Mouse (Mus musculus) heart, adult 9 months (tissue): ENCODE measurements around the gene Igf1r.

Source experiments
- DNase-seq, 2 experiments: peaks; one replicate each; pipeline ENCODE4 v3.0.0; 2022; ENCODE audit warnings: low spot score in 2 of 2

Gene Igf1r

DNA sequence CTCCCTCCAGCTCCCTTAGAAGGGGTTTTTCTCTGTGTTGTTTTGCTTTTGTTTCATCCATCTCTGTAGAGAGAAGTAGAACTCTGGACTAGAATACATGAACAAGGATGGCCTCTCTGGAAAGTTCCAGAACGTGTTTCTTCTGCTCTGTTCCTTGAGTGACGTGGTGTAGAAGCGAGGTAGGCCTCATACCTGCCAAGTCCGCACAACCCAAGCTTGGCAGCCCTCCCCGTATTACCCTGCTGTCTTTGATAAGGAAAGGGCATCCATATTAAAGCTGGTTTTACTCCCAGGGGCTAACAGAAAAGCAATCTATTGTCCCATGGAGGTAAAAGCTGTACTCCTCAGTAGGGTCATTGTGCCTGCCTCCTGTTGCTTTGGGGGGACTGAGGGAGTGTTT lies 164.9 kb downstream of the Igf1r start:
- no peak for DNase-seq

DNA sequence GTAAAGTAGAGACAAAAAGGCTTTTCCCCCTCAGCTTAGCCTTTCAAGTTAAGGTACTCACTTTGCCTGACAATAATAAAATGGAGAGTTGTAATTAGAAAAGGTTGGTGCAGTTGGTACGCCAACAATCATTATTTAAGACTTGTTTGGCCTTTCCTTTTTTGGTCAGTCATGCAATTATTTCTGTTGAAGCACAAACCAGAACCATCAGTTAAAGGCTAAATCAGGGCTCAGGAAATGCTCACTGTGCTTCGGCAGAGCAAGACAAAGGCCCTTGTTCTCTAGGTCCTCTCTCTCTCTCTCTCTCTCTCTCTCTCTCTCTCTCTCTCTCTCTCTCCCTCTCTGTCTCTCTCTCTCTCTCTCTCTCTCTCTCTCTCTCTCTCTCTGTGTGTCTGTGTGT lies 165.4 kb downstream of the Igf1r start:
- DNase-seq: no peak

DNA sequence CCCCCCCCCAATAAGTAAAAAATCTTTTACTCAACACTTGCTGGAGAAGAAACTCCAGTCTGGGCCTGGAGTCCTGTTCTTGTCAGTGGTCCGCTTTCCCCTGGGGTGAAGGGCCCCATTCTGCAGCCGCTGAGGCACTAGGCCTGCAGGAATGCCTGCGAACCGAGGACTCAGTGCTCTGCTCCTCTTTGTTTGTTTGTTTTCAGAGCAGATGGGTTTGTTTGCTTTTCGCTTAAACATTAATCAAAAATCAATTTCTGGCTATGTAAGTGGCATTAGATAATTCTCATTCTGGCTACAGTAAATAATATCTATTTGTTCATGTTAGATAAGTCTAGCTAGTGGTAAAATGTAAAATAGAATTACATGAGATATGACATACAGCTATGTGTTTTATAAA lies 167.0 kb downstream of the Igf1r start:
- no peak for DNase-seq

DNA sequence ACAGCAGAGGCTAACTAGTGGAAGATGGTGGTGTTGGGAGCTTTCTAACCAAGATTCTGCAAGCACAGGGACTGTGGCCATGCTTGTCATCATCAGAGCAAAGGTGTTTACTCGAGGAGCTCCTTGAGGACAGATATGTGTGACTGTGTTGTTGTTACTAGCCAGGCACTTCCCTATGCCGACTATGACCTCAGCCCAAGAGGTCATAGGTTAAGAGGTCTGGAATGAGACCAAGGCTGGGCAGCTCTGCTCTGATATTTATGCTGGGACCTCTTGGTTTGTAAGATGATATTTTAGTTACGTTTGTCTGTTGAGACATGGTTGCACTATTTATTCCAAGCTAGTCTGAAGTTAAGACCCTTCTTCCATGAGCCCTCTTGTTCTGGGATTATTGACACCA lies 169.8 kb downstream of the Igf1r start:
- DNase-seq: no peak

DNA sequence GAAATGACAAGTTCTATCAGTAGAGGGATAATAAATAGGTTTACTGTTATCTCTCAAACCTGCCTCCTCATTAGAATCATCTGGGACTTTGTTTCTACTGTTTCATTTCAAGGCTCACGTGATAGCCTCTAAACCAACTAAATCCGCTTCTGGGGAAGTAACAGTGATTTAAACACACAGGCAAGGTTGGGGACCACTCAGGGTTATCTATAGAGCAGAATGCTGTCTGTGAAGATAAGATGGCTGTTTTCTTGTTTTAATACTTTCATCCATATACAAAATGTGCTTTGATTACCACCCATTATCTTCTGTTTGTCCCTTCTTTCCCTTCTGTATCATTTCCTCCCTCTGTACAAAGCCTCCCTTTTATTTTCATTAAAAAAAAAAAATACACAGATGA lies 172.7 kb downstream of the Igf1r start:
- DNase-seq: no peak

DNA sequence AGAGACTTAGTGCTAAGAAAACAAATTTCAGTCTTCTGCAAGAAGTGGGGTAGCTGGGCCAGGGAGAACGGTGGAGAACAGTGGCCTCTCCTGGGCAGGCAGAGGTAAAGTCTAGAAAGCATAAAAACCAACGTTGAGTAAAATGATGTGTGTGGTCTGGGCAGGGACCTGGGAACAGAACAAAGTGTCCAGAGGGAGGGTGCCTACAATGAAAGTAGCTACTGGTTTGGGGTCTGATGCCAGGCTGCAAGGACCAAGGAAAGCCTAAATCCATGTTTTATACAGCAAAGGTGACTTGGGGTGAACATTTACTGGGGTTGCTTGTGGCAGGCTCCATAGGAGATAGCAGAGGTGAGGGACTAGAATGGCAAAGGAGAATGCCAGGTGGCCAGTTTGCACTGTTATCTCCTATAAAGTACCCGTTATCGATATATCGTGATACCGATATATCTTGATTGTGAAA lies 175.2 kb downstream of the Igf1r start:
- DNase-seq: peak; percentile 39 to 40

DNA sequence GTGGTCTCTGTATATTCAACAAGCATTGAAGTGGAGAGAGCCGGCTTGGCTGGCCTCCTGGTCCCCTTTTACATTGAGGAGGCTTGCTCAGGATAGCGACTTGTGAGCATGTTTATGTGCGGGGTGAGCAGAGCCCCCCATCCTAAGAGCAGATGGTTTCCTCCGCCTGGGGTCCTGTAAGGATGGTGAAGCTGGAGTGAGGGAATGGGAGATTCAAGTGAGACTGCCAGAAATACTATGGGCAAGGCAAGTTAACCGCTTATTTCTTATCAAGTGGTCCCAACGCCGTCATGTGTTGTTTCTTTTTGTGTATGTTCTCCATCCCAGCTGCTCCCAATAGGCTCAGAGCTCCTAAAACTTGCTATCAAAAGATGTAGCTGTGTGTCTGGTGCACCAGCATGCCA lies 175.6 kb downstream of the Igf1r start:
- DNase-seq: no peak

DNA sequence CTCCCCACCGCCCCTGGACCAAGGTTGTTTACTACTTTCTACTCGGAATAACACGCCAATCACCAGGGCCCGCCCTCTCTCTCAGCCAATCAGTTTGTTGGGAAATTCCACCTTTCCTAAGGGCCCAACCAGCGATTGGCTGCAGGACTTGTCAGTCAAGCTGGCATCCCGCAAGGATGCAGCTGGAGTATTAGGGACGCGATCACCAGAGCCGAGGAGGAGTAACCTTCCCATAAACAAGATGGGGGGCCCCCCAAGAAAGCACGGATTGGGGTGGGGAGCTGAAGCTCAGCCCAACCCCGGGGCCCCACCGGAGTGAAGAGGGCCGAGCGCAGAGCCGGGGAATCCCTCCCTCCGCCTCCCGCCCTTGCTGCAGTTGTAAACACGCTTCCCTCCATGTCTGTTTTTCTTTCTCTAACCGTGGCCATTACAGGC lies 176.5 kb downstream of the Igf1r start:
- DNase-seq: peak; percentile 99

DNA sequence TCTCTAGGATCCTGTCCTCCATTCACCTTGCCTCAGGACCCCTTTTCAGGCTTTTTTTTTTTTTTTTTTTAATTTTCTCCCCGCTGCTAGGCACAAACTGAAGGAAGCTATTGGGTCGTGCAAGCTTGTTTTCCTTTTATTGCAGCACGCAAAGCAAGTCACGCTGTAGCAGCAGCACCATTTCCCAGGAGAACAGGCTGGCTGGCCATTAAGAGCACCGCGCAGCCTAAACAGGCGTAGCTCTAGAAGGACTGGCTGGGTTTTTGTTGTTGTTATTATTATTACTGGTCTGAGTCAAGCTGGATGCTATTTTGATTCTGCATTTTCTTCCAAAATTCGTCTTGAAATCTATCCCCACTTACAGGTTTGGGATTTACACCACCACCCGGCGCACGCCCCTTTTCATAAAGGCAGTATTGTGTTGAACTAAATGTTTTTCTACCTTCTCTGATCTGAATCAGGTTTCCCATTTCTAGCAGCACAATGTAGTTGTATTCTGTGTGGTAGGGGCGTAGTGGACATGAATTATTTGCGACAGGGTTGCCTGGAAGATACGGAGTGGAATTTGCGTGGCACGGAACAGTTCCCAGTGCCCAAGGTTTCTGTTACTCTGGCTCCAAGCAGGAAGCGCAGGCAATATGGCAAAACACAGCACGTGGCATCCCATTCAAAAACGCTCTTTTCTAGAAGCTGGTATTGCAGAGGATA lies 177.1 kb downstream of the Igf1r start:
- DNase-seq: peak; percentile 85 to 90

DNA sequence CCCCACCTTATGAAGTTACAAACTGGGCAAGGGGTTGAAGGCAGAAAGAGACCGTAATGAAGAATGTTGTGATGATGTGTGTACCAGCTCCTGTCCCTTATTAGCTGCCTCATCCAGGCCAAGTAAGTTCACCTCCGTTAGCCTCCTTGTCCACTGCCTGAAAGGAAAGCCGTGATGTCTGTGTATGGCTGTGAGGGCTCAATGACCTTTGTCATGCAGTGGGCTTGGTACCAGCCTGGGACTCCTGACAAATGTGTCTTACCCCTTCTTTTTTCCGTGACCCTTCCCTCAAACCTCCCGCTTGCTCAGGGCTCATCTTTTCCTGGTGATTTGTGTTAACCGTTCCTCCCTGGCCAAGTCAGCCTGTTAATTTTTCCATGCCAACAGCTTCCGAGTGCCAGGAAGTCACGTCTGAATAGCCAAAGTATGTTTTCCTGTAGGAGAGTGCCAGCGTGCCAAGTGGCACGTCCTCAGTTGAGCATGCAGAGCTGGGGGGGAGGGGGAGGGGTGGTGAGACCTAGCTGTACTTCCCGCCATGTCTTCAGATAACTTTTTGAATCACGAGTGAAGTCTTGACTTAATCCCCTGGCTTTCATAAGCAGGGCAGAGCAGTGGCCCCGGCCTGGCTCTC lies 178.4 kb downstream of the Igf1r start:
- no peak for DNase-seq

DNA sequence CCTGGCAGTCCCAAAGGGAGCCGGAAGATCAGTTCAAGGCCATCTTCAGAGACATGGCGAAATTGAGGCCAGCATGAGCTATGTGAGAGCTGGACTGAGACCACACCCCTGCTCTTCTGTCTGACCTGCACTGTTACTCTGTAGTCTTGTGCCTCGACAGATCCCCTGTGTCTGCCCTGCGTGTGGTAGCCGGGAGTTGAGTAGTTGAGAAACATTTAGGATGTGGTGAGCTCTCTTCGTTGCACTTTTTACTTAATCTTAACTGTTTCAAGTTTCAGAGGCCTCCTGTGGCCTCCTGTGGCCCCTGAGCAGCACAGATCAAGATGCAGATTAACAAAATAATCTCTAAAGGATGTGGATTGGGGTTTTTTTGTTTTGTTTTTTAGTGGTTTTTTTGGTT lies 181.1 kb downstream of the Igf1r start:
- no peak for DNase-seq

DNA sequence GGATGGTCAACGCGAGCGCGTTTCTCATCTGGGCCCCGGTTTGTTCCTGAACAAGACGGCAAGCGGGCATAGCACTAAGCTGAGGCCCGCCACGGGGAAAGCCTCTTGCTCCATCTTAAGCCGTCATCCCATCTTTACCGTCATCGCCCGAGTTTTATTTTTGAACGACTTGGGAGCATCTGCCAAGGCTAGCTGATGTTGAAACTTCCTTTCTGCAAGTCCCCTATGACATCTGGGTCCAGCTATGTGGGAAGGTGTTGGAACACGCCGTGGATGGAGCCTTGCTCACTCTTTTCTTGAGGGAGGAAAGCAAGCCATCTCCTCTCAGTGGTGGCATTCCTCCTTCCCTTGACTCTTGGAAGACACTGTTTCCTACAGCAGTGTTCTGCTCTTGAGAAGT lies 182.3 kb downstream of the Igf1r start:
- DNase-seq: peak; percentile 65 to 71

DNA sequence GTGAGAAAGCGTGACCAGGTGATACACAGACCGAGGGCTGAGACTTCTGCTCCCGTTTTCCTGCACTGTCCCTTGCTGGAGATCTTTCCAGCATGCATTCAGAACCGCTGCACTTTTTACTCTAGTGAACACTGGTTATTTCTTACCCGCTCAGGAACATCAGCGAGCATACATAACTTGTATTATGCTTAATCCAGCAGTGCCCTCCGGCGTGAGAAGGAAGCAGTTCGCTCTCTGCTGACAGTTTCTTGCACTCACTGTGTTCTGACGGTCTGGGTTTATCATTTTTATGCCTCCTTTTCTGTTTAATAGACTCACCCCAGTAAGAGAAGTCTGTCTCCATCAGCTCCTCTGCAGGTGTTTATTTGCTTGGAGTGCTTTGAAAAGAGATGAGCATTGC lies 183.4 kb downstream of the Igf1r start:
- DNase-seq: no peak

DNA sequence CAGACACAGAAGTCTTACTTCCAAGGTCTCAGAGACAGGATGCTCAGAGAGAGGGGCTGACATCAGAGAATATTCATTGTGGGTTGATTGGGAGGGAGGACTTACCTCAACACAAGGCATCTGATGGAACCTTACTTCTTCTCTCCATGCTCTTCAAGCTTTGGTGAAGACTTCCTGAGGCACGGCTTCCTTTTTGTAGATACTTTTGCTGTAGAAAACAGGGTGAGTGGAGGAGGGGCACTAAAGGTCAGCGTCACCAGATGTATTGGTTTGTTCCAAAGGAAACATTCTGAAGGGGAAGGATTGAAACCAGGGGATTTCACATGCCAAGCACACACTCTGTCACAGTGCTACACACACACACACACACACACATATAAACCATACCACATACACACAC lies 186.8 kb downstream of the Igf1r start:
- no peak for DNase-seq

DNA sequence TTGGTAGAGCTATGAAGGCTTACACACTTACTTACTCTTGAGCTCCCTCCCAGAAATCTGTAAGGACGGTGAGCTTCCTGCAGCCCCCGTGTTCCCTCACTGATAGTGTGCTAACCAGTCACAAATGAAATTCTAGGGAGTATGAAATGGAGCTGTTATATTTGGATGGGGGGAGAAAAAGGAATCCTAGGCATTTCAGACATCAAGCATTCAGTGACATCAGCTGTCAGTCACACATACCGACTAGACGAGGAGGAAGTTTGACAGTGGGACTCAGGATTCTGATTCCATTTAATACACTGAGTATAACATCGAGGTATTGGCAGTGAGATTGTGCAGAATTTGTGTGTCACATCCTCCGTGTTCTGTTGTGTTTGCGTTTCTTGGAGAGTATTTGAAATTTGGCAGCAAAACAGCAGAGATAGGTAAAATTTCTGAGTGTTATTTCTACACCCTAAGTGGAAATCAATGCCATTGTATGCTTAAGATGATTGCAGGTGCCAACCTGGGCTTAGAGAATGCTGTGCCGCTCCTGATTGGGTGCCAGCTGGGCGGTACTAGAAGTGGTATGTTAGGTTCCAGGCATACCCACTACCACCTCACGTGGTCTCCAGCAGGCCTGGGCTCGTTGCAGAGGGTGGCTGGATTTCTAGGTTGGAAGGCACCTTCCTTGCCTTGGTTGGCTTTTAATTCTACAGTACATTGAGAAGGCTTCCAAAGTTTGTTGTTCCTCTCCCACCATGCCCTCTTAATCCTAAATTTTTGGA lies 187.6 kb downstream of the Igf1r start:
- DNase-seq: no peak

DNA sequence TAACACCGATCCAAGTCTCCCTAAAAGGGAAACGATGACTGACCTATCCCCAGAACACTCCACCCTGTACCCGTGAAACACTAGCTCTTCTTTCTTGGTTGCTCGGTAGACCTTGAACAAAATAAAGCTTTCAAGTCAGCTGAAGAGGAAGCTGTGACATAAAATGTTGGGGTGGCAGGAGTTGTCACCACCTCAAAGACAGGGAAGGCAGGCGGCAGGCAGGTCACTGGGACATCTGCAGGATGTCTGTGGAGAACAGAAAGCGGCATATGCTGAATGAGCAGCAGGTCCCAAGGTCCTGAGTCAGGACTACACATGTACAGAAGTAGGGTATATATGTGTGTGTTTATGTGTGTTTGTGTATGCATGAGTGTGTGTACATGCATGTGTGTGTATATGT lies 191.6 kb downstream of the Igf1r start:
- no peak for DNase-seq

DNA sequence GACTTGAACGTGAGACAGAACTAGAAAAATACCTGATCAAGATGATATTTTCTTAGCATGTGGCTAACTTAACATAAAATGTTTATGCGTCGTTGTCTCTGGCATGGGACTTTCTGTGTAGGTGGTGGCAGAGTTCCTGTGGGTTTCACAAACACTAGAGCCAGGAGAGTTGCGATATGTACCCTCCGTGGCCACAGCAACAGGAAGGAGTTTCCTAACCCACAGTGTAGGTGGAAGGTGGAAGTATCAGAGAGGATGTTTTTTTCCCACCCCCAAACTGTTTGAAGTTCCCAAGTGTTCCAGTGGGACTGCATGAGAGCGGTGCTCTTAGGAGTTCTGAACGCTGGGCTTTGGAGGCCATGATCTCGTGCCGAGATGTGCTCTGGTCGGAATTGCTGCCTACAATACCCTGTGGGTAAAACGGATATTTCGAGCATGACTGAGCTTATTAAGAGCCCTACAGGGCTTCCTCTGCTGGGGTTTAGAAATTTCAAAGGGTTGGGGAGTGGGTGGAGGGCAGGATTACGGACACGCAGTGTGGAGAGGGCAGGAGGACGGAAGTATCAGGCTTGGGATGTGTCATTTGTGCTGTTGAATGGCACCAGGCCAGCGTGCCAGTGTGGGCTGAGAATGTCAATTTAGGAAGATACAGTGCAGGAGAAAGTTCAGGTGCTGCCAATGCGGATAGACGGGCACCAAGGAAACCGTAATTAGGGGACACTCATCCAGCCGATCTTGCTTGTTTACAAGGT lies 195.8 kb downstream of the Igf1r start:
- no peak for DNase-seq

DNA sequence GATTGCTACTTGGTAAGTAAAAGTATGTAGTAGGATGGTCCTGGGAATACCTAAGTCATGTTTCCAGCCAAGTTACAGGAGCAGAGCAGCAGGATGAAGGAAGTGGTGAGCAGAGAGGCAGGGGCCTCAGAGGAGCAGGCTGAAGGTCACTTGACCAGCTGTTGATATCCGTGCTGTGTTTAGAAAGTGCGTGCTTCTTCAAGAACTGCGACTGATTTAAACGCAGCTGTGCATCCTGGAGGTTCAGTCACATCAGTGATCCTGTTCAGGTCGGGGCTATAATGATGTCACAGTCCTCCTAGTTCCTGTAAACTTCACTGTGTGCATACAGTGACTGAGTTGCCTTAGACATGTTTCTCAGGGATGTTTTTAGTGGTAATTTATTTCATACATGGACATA lies 199.3 kb downstream of the Igf1r start:
- DNase-seq: no peak

DNA sequence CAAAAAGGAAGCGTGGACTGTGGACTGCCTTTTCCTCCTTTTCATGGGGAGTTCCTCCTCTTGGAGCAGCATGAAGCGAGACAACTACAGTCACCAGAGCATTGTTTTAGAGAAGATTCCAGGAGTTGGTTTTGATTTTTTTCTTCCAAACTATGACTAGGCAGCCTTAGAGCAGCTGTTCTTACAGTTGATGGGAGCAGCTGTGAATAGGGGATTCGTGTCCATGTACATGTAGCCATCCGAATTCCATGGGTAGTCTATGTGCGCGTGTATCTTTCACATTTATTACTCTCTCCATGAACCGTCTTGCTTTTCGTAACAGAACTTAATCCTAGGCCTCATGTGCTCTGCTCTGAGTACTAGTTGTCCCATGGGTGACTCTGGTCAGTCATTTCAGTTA lies 199.8 kb downstream of the Igf1r start:
- no peak for DNase-seq

DNA sequence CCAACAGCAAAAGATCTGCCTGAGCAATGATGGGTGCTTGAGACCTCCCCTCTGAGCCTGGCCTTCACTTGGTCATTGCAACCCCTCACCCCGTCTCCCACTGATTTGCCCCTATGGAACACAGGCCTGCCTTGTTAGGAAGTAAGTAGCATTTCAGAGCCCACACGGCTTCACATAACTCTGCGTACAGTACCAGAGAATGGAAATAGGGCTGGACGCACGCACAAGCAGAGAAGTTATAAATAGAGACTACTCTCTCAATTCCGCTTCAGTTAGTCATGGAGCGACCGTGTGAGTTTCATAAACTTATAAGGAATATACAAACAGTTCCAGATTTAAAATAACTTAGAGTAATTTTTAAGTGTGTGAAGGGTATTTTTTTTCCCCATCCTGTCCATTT lies 200.6 kb downstream of the Igf1r start:
- DNase-seq: no peak

DNA sequence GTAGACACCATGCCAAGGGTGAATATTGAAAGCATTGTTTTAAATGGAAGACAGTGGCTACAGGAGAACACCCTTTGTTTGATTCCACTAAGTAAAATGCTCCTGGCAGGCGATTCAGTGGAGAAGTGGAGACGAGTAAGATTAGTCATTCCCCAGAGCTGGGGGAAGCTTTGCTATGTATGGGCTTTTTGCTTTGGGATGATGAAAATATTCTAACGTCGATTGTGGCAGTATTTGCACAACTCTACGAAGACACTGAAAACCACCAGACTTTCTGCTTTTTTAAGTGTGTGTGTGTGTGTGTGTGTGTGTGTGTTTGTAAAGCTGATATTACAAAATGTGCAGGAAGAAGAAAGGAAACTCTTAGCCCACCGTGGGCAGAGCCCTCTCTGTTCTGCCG lies 202.0 kb downstream of the Igf1r start:
- DNase-seq: no peak

DNA sequence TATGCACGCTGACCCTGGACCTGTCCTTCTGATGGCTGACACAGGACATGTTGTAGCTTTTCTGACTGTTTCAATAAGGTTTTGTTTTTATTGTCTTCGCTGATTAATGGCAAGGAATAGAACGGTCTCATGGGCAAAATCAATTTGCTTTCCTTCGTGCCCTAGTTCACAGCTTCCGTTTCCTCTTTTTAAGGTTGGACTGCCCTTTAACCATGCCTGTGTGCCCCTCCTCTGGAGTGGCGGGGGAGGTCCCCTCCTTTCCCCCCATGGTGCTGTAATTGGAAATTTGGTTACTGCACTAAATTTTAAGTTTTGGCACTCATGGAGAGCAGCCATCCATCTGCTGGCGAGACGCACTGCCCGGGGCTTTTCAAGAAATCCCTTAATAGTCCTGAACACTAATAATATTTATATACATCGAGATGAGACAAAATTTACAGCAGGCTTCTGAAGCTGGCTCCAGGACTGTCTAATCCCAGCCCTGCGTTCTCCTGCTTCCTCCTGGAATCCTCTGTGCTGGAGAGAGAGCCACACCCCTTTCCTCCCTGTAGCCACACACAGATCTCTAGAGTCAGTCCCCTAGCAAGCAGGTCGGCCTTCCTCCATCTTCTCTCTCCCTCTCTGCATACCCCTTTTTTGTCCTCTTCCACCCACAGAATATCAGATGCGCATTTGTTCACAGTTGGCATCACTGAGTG lies 207.6 kb downstream of the Igf1r start:
- DNase-seq: no peak
